Mouse (Mus musculus) thymus, postnatal 14 days (tissue): ENCODE data around the gene Gstp3.
"Not testable (repeated sequence)": the region's sequence is repeated elsewhere in the genome, so short reads cannot be mapped to it uniquely, and the experiment has no call there.

Source experiments
- DNase-seq: peaks from one replicate; pipeline ENCODE4 v3.0.0; 2021

Gene Gstp3

DNA sequence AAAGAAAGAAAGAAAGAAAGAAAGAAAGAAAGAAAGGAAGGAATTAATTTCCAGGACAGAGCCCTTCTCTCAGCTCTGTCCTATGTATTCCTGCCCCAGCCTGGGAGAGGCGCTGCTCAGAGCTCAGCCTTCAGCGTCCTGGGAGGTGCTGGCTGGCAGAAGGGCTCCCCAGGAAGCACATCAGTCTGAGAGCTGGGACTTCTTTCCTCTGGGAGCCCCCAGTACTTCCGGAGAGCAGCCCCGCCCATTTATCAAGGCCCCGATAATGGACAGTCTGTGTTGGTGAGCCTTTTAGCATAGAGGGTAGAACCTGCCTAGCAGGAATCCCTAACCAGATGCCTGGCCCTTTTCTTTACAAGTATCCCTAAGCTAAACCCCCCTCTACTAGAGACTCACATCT, 28.8 kb upstream of the Gstp3 start:
- no peak for DNase-seq

DNA sequence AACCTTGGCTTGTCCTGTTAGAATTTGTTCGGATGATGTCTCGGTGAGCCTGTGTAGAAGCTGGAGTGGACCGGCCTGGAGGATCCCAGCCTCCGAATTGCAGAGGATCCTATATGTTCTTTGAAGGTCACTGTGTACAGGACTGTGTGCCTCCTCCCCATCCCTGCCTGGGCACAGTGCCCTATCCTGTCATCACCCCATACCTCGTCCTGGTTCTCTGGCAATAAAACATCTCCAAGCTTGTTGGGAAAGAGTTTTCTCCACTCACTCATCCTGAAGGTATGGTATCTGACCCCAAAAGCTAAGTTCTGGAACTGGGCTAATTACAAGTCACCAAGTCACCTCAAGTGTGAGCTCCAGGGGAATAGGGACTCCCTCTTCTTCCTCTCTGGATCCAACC, 27.7 kb upstream of the Gstp3 start:
- no peak for DNase-seq

DNA sequence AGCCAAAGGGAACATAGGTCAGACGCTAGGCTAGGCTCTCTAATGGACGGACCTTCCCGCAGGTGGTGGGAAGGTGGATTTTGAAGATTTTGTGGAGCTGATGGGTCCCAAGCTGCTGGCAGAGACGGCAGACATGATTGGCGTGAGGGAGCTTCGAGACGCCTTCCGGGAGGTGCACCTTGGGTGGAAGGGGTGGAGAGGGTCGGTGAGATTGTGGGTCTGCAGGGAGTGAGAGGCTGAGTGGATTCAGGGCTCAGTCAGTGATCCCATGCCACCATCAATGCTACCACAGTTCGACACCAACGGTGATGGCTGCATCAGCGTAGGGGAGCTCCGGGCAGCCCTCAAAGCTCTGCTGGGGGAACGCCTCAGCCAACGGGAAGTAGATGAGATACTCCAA, 26.8 kb upstream of the Gstp3 start:
- DNase-seq = no peak

DNA sequence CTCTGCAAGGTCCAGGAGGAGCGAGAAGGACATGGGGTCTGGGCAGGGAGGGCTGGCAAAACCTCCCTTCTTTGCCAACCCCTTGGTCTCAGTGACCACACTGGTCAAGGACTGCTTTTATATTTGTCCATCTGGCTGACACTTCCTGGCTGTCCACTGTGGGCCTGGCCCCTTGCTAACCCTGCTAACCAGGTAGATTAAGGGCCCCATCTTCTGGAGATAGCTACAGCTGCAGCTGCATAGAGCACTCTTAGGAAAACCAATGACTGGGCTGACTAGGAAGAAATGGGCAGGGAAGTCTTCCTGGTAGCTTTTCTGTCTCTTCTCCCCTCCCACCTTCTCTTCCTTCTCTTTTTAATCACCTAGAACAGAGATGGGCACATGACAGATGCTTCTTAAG, 25.6 kb upstream of the Gstp3 start:
- DNase-seq = no peak

DNA sequence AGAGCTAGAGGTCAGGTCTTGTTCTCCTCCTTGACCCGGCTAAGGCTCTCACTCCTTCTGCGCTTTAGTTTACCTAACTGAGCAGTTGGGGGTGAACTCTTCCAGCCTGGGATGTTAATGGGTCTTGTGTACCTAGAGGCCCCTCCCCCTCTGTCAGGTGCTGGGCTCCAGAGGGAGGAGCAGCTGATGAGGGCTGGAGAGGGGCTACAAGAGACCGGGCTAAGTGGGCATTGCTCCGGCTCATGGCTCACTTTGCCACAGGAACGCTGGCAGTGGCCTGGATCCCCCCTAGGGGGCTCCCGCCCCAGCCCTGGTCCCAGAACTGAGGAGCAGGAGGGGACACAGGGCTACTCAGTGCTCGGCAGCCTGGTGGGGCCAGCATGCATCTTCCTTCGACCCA, 24.5 kb upstream of the Gstp3 start:
- DNase-seq = no peak

DNA sequence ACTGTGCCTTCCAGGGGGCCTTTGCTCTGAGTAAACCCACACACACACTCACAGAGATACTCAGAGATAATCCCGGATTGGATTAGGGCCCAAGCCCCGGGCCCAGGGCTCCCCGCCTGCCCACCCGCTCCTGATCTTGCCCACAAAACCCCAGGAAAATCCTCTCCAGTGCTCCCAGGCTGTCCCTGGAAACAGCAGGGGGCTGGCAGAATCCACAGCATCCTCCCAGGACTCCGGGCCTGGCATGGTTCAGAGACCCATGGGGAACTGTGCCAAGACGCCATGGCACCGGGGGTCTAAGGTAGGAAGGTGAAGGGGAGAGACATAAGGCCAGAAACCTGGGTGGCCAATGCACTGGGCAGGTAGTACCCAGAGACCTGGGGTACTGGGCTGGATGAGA, 23.9 kb upstream of the Gstp3 start:
- no peak for DNase-seq

DNA sequence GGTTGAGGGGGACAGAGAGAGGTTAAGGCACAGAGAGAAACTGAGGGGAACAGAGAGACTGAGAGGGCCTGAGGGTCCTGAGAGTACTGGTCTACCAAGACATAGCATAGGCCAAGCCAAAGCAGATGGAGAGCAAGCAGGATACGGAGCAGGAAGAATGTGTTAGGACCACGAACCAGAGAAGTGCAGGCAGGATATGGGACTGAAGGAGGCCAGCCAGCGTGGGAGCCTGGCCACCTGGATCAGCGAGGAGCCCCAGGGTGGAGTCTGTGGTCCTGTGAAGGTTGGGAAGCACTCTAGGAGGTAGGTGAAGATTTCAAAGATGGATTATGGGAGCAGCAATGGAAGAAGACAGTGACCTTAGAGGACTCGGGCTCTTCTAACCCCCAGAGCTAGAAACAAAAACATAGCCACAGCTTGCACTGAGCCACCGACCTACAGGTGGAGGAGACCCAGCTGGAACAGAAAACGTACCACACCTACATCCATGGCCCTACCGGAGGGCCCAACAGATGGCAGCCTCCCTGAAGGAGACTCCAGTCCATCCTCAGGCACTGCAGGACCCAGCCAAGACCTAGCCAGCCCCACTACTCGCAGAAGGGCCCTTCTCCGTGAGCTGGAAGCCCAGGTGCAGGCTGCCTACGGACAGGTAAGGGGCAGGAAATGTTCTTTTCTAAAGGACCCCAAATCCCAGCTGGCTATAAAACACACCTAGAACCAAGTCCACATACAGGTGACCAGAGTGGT, 23.0 kb upstream of the Gstp3 start:
- no peak for DNase-seq

DNA sequence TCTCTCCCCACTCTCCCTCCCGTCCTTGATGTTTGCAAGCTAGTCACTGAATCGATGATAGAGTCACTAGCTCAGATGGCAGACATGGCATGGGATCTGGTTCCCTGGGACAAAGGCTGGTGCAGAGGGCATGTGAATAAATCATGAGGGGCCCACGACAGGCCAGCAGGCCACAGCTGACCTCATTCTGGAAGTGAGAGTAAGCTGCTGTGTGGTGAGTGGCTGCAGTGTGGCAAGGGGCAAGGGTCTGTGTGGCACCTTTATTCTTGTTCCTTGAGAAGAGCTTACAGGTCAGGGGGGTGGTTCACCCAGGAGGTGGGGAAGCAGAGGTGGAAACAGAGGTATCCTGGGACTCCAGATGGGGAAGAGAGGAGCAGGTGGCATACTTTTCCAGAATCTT, 22.0 kb upstream of the Gstp3 start, which contains the start of gene Cabp2:
TSS of gene Cabp2 (plus strand) at position 185 of the 400 bp plus-strand sequence.
- no peak for DNase-seq

DNA sequence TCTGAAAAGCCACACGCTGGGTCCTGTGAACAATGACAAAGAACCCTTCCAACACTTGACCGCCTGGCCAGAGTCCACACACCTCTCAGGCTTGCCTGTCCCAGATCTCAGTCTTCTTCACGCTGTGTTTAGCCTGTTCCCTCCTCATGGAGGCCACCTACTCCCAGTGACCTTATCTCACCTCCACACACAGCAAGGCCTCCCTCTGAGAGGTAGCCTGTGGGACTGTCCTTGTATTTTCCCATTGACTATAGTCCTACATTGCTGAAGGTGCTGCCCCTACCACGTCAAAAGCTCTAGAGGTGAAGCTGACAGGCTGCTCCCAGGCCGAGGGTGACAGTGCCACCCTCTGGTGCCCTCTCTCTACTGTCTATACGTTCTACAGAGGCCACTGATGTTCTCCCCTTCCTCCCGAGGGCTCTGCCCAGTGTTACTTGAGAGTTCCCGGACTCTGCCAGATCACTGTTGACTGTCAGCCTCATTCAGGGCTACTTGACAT, 21.2 kb upstream of the Gstp3 start:
- no peak for DNase-seq

DNA sequence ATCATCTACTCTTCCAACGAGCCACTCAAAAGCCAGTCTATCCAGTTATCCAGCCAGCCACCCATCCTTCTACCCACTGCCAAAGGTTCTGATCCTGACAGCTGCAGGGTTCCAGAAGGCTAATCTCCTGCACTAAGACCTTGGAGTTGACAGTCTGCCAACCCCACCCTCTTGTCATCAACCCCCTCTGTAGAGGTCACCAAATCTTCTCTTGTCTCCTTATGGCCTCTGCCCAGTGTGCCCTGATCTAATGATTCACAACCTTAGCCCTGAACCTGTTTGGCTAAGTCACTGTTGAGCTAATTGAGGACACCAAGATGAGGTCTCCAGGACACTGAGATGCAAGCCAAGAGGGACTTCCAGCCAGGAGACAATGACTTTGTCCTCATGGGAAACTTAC, 20.2 kb upstream of the Gstp3 start:
- DNase-seq = no peak

DNA sequence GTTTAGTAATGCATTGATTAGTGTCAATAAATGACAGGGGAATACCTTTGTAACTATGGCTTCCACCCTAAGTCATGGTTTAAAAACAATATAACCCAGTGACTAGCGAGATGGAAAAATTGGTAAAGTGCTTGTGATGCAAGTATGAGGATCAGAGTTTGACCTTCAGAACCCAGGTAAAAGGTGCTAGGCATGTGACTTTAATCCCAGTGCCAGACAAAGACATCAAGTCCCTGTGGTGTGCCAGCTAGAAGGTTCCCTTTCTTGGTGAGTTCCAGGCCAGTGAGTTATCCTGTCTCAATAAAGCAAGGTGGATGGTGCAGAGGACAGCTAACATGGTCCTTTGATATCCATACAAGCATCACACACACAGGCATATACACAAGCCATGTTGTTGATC, 16.2 kb upstream of the Gstp3 start:
- no peak for DNase-seq

DNA sequence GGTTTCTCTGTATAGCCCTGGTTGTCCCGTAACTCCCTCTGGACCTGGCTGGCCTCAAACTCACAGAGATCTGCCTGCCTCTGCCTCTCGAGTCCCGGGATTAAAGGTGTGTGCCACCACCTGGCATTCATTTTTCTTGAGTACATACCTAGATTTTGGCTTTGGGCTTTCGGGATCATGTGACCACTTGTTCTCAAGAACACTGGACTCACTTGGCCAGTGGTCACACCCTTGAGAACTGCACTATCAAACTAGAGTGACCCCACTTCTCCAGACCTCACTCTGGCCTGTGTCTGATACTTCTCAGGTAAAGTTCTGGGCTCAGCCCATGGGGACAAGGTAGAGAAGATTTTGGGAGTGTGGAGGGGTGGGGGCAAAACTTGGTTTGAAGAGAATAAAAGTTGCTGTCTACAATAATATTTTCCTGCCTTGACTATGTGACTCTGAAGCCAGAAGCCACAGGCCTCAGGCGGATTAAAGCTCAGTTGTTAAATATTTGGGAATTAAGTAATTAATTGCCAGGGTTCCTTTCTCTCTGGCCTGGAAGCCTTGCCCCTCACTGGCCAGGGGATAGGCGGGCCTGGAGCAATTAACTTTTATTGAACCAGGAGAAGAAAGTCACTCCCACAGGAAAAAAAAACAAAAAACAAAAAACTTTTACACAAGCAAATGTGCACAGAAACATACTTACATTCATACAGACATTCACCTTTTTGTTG, 13.5 kb upstream of the Gstp3 start:
- no peak for DNase-seq

DNA sequence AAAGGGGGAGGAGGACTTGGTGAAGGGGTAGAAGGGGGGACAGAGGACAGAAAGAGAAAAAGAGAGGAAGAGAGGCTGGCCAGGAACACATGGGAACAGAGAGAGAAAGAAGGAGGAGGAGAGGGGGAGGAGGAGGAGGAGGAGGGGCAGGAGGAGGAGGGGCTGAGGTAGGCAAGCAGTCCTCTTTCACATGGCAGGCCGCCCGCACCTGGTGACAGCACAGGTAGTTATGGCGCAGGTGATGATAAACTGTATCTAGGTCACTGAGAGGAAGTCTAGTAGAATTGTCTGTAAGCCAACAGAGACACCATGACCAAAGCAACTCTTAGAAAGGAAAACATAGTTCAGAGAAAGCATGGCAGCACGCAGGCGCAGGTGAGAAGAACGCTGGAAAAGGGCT, 12.0 kb upstream of the Gstp3 start:
- DNase-seq = no peak

DNA sequence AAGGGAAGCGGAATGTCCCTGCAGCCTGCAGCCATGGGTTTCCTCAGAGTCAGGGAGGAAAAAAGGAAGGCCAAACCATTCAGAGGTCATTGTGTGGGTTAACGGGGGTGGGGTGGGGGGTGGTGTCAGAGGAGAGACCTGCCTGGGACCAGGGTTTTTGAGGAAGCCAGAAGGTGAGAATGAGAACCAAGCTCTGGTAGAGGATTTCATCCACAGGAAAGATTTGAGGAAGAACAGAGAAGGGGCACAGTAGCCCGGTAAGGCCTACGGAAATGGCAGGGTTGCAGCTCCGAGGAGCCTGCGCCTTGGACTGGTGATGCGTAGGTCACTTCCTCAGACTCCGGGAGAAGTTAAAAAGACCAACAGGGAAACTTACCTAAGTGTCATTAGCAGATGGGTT, 11.4 kb upstream of the Gstp3 start:
- DNase-seq = no peak

DNA sequence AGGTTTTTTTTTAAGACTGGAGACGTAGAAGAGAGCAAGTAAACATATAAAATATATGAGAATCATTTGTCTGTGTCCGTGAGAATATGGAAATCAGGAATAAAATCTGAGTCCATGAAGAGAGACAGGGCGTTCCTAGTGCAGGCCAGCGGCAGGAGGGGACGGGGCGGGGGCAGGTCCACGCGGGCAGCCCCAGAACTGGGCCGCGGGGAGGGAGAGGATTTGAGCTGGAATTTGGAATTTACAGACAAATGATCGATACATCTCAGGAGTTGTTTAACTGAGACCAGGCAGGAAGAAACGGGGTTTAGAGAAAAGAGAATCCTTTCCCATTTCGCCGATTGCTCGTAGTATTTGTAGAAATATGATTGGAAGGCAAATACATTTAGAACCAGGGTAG, 10.9 kb upstream of the Gstp3 start:
- DNase-seq = no peak

DNA sequence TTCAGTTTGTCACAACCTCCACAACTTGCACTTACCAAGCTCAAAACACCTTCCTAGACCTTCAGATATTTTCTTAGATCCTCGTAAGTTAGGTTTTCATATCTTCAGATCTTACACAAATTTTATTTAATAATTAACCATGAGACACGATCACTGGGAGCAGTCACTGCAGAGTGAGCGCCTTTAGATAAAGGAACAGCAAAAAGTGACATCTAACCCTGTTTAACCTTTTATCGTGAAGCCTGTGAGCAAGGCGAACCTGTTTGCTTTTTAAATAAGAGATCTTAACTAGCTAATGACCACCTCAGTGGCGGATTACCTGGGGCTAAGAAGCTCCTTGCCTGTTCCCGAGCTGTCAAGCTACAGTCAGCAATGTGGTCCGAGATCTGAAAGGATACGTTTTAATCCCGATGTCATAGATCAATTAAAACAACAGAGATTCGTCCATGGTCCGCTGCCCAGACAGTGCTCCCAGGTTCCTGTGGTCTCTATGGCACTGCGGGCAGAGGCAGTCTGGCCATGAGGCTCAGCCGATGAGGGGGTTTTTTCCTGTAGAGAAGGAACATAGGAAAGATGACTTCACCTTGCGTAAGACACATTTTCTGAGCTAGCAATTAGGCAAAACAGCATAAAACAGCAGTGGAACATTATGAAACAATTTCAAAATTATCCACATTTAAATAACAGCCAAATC, 9.5 kb upstream of the Gstp3 start:
- no peak for DNase-seq

DNA sequence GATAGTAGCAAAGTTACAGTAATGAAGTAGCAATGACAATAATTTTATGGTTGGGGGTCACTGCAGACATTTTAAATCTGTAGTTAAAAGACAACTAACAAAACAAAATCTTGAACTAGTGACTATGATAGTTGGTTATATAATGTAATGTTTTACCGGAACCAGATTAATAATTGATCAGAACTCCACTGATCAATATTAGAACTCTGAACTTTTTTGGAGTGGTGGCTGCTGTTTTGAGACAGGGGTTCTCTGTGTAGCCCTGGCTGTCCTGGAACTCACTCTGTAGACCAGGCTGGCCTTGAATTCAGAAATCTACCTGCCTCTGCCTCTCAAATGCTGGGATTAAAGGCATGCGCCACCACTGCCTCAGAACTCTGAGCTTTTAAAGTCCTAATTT, 8.9 kb upstream of the Gstp3 start:
- DNase-seq = not testable (repeated sequence)

DNA sequence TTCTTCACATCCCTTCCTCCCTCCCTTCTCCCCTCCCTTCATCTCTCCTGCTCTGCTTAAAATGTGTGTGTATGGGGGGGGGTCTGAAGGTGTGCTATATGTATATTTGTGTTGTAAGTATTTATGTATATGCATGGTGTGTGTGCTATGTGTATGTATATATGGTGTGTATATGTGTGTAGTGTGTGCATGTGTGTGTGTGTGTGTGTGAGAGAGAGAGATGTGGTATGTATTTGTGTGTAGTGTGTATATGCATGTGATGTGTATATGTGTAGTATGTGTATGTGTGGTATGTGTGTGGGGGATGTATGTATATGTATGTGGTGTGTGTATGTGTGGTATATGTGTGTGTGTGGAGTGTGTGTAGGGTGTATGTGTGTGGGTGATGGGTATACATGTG, 7.5 kb upstream of the Gstp3 start:
- DNase-seq = no peak

DNA sequence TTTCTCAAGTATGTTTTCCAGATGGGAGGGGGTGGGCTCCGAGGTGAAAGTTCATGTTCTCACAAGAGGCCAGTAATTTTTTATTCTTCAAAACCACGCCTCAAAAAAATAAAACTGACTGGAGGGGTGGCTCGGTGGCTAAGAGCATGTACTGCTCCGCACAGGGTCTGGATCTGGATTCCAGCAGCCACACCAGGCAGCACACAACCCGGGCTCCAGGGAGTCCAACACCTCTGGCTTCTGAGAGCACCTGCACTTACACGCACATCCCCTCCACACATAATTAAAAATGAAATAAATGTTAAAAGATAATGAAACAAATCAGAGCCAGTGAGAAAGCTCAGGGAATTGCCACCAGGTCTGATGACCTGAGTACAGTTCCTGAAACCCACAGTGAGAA, 6.9 kb upstream of the Gstp3 start:
- DNase-seq = no peak

DNA sequence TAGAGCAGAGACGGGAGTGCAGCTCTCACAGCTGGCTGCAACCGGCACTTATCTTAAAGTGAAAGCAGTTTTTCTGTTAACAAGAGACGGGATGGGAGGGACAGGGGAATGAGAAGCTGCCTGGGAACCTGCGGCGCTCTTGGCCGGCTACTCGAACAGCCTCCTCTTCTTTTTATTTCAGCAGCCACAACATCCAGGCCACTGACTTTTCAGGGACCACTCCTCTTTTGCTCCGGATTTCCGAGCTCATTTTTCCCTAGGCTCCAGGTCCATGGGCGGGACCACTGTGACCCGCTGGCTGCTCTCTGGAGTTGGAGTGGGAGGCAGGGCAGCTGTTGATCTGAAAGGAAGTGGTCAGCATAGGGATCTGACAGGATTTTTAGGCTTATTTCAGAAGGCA, 5.1 kb upstream of the Gstp3 start:
- DNase-seq = not testable (repeated sequence)

DNA sequence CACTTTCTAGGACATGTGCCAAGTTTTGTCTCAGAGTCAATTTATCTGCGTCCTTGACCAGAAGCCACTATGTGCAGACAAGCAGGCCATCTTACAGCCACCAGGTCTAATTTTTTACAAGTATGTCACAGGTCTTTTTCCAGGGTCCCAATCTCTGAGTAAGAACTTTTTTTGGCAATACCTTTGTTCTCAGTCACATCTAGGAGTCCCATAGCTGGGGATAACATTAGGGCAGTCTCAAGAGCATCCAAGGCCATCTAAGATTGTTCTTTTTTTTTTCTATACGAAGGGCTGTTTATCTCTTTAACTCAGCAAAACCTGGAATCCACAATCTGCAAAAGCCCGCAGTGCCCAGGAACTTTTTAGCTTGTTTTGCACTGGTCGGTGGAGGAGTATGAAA, 4.0 kb upstream of the Gstp3 start:
- DNase-seq = not testable (repeated sequence)

DNA sequence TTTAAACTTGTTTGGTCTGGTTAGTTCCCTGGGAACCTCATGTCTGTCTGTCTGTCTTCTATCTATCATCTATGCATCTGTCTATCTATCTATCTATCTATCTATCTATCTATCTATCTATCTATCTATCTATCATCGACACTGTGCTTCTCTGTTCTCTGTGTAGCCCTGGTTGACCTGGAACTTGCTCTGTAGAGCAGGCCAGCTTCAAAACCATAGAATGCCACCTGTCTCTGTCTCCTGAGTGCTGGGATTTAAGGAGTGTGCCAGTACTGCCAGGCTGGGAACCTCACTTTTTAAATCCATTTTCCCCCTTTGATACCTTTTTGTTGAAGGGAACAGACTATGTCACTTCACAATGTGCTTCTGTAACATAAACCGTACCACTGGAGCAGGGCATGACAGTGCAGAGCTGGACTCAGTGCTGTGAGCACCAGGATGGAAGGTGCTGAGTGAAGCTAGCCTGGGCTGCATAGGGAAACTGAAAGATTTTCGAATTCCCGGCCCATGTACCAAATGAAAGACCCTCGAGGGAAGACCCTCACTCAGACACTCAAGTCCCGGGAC, 1.6 kb upstream of the Gstp3 start:
- no peak for DNase-seq

DNA sequence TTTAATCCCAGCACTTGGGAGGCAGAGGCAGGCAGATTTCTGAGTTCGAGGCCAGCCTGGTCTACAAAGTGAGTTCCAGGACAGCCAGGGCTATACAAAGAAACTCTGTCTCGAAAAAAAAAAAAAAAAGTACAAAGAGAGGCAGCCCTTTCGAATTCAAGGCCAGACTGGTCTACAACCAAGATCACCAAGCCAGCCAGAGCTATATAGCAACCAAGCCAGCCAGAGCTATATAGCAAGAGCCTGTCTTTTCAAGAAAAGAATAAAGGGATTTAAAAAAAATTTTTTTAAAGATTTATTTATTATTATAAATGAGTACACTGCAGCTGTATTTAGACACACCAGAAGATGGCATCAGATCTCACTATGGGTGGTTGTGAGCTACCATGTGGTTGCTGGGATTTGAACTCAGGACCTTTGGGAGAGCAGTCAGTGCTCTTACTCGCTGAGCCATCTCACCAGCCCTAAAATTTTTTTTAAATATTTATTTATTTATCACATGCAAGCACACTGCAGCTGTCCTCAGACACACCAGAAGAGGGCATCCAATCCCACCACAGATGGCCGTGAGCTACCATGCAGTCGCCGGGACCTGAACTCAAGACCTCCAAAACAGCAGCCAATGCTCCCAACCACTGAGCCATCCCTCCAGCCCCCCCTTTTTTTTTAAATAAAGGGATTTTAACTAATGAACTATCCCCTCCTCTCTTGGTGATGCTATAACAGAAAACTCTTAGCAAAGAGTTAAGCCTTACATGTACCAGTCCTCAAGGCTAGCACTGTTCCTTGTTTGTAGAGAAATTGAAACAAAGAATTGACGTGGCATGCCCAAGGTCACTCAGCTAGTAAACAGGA, 902 bp upstream of the Gstp3 start:
- not testable (repeated sequence) for DNase-seq
